Mouse (Mus musculus): Measurements from ENCODE around the gene Slc6a4. TPM values are rescaled to one million over a fixed set of nuclear protein-coding genes. Genes with fewer than 3 reads are reported as not detected.

The Slc6a4 gene
- polyA plus RNA-seq (2012), result not detected in 2 replicates

GRCm38 (mm10) chr11:76997916-76998704 is at the start of gene Slc6a4:
TSS of gene Slc6a4 (plus strand) at chr11:76998603.
- no peak for TF ChIP-seq GATA1 (IDR thresholded peaks at IDR 0.05; ENCODE audit: low read length)

DNA sequence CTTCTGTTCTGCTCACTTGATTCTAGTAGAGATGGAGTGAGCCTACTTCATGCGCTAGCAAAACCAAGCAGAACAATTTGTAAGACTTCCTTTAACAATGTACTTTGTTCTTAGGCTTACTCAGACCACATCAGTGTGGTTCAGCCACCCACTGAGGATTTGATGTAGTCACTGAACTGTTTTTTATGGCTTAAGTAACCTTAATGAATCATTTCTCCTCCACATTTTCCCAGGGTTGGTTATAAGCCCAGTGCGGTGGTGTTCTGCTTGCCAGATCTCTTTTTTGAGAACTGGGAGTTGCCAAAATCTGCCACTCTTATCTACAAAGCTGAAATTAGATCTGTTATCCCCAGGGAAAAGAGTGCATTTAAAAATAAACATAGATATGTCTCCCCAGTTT is 44.9 kb upstream of the Slc6a4 start:
- TF ChIP-seq GATA1 (IDR thresholded peaks at IDR 0.05; ENCODE audit: low read length), result no peak

- TF ChIP-seq GATA1 (IDR thresholded peaks at IDR 0.05; ENCODE audit: low read length), result peak; percentile 28
Observed at GRCm38 (mm10) chr11:76965703-76966102, 32.7 kb upstream of the Slc6a4 start.

GRCm38 (mm10) chr11:76970328-76970727 is 28.1 kb upstream of the Slc6a4 start:
- TF ChIP-seq GATA1 (IDR thresholded peaks at IDR 0.05; ENCODE audit: low read length), result no peak

DNA sequence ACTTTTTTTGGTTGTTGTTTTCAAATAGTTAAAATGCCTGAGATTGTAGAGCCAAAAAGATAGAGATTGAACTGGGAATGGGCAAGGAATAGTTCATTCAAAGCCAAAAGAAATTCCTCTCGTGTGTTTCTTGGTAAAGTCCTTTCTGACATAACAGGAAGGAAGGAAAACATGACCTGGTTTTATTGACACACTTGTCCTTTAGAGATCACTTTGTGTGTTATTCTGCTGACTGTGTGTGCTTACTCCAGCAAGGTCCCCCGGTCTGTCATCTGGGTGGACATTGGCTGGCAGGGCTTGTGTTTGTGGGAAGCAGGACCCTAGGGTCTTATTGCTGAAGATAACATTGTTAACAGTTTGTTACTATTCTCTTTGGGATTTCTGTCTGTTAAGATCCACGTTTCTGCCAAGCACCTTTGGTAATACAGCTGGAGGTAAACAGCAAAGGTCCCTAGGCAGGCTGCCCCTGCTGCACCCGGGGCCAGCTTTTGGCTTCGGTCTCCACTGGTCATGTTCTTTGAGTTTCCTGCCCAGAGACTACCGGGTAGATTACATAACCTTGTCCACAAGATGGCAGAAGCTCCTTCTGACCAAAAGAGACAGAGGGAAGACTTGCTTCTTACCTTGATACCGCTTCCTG is 23.6 kb upstream of the Slc6a4 start:
- no peak for TF ChIP-seq GATA1 (IDR thresholded peaks at IDR 0.05; ENCODE audit: low read length)

DNA sequence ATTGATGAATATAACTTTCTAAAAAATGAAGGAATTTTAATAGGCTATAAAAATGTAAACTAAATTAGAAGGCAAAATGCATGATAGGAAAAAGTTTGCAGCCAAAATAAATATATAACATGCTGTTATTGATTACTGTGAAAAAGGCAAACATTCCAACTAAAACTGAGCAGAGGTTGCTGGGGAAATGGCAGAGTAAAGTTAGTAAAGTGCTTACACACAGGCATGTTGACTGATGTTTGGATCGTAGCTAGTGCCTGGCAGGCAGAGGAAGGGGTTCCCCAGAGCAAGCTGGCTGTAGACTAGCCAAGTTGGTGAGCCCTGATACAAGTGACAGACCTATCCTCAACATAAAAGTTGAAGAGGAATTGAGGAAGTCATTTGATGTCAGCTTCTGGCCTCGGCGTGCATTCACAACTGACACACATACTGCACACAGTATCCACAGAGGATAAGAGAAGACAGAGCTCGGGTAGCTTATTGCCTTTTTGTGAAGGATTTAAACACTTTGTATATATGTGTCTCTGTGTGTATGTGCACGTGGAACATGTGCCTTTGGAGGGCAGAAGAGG is 16.7 kb upstream of the Slc6a4 start:
- TF ChIP-seq GATA1 (IDR thresholded peaks at IDR 0.05; ENCODE audit: low read length), result no peak

DNA sequence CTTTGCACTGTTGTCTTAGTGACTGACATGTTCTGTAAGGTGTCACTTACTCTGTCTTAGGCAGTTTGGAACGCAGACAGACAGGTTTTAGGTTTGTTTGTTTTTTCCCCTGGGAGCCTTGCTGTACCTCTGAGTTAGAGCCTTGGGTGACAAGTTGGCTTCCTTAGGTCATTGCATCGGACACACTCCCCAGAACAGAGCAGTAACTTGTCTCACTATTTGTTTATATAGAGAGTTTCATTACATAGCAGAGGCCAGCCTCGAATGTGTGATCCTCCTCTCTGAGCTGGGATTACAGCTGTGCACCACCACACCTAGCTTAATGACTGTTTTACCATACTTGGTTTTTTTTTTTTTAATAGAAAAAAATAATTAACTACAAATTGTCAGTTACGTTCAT is 16.0 kb upstream of the Slc6a4 start:
- no peak for TF ChIP-seq GATA1 (IDR thresholded peaks at IDR 0.05; ENCODE audit: low read length)

DNA sequence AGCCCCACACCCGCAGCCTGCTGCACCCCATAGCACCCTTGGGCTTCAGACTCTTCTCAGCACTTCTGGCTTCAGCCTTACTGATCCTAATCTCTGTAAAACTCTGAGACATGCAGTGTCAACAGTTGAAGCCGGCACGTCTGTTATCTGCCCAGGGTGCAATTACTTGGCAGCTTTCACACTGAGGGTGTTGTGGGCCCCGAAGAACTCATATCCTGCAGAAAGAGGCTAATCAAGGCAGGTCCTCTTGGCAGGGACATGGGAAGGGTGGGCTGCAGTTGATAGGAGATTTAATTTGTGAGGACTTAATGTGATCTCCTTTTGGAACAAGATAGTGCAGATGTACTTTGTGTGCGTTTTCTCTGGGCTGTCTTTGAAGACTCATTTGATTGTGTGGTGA is 14.8 kb upstream of the Slc6a4 start:
- TF ChIP-seq GATA1 (IDR thresholded peaks at IDR 0.05; ENCODE audit: low read length), result peak; percentile 11

GRCm38 (mm10) chr11:76984173-76984572 is 14.2 kb upstream of the Slc6a4 start:
- TF ChIP-seq GATA1 (IDR thresholded peaks at IDR 0.05; ENCODE audit: low read length), result no peak

DNA sequence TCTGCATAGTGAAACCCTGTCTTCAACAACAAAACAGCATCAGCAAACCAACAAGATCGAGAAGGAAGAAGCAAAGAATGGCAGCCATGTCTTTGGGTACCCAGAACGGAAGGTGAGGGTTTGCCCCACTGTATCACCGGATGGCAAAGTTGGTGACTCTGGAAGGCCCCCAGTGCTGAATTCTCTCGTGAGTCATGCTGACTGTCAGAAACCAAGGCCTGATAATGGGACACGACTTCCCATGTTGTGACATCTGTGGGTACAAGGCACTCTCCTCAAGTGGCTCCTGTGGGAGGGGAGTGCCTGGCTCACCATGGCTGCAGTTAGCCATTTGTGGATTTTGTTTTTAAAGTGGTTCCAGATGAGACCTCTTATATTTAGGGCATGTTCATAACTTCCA is 7.6 kb upstream of the Slc6a4 start:
- no peak for TF ChIP-seq GATA1 (IDR thresholded peaks at IDR 0.05; ENCODE audit: low read length)

DNA sequence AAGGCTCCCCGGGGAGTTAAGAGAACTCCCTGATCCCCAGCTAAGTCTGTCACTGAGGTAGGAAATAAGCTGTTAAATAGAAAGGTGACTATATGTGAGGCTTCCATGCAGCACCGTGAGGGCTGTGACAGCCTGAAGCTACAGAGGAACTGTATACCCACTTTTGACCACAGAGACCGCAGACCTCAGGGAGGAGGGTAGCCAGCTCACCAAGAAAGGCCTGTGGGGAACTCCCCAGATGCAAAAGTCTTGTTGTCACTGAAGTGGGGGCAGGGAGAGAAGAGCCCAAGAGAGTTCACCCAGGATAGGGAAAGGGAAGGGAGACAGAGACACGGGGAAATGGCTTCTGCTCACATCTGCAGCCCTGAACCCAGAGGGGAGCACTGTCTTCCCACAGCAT is 5.5 kb upstream of the Slc6a4 start:
- TF ChIP-seq GATA1 (IDR thresholded peaks at IDR 0.05; ENCODE audit: low read length), result no peak

DNA sequence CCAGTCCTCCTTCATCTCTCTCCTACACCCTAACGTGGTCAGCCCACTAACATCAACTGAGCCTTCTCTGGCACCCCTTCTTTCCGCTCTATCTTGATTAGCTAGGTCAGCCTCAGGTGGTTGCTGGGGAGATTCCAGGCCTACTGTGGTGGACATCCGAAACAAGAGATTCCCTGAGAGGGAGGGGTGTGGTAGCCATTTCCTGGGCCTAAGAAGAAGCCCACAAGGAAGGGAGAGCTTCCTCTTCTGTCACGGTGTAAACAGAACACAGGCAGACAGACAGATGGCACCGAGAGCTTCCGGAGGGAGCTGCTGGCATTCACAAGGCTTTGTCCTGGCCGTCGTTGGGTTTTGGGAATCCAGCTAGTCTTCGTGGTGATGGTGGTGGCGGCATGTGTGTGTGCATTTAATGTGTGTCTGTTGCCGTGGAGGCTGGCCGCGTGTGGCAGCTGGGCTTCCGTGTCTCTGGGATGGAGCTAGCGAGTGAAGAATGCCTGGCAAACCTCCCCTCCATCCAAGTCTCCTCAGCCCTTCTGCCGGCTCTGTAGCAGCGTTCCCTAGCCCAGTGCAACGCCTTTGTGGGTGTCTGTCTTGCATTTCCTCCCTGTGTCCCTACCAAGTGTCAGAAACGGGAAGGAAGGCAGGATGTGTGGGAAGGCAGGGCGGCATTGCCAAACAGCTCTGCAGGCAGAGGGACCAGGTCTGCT is 2.3 kb upstream of the Slc6a4 start:
- TF ChIP-seq GATA1 (IDR thresholded peaks at IDR 0.05; ENCODE audit: low read length), result no peak

DNA sequence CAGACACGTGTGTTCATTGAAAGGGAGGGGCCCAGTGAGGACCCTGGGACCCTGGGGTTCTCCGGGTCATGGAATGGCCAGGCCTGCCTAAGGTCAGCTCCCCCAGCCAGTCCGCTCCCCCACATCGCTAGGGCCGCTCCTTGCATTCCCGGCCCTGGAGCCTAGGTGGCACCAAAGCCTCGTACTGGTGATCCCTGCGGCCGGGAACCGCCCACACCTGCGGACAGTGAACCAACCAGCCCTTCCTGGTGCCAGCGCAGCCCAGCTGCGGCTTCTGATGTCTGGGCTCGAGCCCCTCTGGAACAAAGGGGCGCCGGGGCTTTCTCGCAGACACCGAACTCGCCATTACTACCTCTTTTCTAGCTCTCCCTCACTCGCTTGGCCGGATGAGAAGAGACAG is 1.1 kb upstream of the Slc6a4 start:
- no peak for TF ChIP-seq GATA1 (IDR thresholded peaks at IDR 0.05; ENCODE audit: low read length)

DNA sequence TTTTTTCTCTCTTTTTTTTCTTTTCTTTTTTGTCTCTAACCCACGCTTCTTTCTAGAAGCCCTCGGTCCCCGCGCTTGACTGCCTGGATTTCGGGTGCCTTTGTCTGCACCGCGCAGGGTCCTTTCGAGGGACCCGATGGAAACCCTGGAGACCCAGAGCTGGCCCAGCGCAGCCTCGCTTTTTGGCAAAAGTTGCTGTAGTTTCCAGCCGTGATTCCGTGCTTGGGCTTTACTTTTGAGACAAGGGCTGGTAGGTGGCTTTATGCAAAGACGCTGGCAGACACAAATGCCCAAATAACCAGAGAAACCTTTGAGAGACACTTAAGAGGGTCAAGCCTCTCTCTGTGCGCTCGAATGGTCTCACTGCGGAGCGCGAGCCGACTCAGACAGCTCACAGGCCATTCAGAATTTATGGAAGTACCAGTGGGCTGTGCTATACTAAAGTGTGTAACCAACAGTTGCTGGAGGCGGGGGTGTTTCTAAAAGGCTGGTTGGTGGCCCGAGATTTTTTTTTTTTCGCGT is 363 bp downstream of the Slc6a4 start:
- TF ChIP-seq GATA1 (IDR thresholded peaks at IDR 0.05; ENCODE audit: low read length), result no peak

DNA sequence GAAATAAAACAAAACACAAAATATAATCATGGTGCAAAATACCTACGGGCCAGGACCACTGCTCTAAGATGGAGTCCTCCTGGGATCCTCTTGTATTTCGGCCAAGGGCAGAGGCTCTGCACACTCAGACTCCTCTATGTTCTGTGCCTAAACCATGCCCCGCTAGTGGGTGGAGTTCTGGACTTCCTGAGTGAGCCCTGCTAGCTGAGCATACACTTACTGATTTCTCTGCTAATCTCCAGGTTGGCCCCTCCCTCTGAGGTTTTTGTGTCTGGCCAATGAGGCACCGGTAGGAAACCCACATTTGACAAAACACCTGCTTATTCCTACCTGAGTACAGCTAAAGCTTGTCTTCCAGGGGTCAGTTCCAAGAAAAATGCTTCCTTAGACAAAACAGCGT is 2.3 kb downstream of the Slc6a4 start:
- no peak for TF ChIP-seq GATA1 (IDR thresholded peaks at IDR 0.05; ENCODE audit: low read length)

DNA sequence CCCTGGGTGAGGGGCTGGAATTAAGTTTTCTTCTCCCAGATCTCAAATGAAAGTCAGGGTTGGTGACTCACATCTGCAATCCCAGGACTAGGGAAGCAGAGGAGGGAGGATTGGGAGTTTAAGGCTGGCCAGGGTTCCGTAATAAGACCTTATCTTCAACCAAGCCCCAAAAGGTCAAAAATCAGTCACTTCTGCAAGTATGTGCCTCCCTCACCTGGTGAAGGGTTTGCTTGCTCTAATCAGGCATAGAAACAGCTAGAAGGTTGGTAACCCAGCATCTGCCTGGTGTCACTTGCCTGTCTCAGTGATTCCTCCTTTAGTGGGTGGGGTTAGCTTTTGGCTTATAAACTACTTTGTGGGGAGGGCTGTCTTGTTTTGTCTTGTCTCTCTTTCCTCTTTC is 4.0 kb downstream of the Slc6a4 start:
- no peak for TF ChIP-seq GATA1 (IDR thresholded peaks at IDR 0.05; ENCODE audit: low read length)
